Mouse (Mus musculus) megakaryocyte, embryonic 14.5 days (primary cell): ENCODE data around the gene Btbd16. TPM values are rescaled to one million over a fixed set of nuclear protein-coding genes. Genes with fewer than 3 reads are reported as not detected.
A peak's percentile ranks its signal among the peaks of the same experiment; 100 is the strongest.

Experiments
- H3K27me3 ChIP-seq: replicated peaks from 2 replicates; pipeline ENCODE3; 2012; ENCODE audit warnings: inconsistent platforms
- H3K36me3 ChIP-seq: replicated peaks from 2 replicates; pipeline ENCODE3; 2012; ENCODE audit warnings: low read length, inconsistent platforms, mixed read lengths
- H3K4me1 ChIP-seq: 2 replicates; pipeline ENCODE4 v1.6.1; 2012; ENCODE audit warnings: inconsistent platforms
- H3K4me3 ChIP-seq: replicated peaks from 2 replicates; pipeline ENCODE3; 2012; ENCODE audit warnings: moderate library complexity, mild to moderate bottlenecking, inconsistent platforms
- H3K9me3 ChIP-seq: 2 replicates; pipeline ENCODE4 v1.6.1; 2012; ENCODE audit warnings: inconsistent platforms
- FLI1 ChIP-seq: IDR thresholded peaks from 2 replicates; pipeline ENCODE4 v1.6.1; 2012; ENCODE audit warnings: low read length, inconsistent platforms, mixed read lengths
- GATA1 ChIP-seq: IDR thresholded peaks from 3 replicates; pipeline ENCODE4 v1.6.1; 2012; ENCODE audit warnings: mixed read lengths, low read length, inconsistent platforms, borderline replicate concordance
- polyA plus RNA-seq: library from polyadenylated mRNA; stranded (reverse); fragments of >175 nt; gene quantifications from 2 replicates; pipeline ENCODE4 v1.2.3, GENCODE M21; 2012; ENCODE audit warnings: low replicate concordance; ENCODE audit not compliant: insufficient read depth

The Btbd16 gene
- polyA plus RNA-seq, 1 experiment, result not detected

GRCm38 (mm10) chr7:130749165-130749564 is 24.7 kb upstream of the Btbd16 start:
- Histone ChIP-seq H3K4me3 (no peak overlapping the region), H3K27me3 (peaks cover 5% of the 10 kb centered on the region), H3K4me1 (no peaks in the 10 kb centered on the region), H3K36me3 (no peaks in the 10 kb centered on the region), H3K9me3 (no peaks in the 10 kb centered on the region)
- TF ChIP-seq FLI1, result no peak
- TF ChIP-seq GATA1, result no peak

GRCm38 (mm10) chr7:130750752-130751490 is 22.9 kb upstream of the Btbd16 start:
- Histone ChIP-seq H3K4me1 (peaks cover 1% of the 10 kb centered on the region; the same call in 1 of the 2 replicates), H3K36me3 (no peaks in the 10 kb centered on the region), H3K27me3 (no peaks in the 10 kb centered on the region), H3K4me3 (no peak overlapping the region), H3K9me3 (no peaks in the 10 kb centered on the region)
- TF ChIP-seq FLI1 (no peak), GATA1 (no peak)

GRCm38 (mm10) chr7:130751678-130752077 is 22.2 kb upstream of the Btbd16 start:
- Histone ChIP-seq H3K27me3 (no peaks in the 10 kb centered on the region), H3K4me1 (peaks cover 9% of the 10 kb centered on the region), H3K4me3 (no peak overlapping the region), H3K36me3 (no peaks in the 10 kb centered on the region), H3K9me3 (no peaks in the 10 kb centered on the region)
- TF ChIP-seq GATA1 (no peak), FLI1 (no peak)

GRCm38 (mm10) chr7:130754790-130755189 is 19.1 kb upstream of the Btbd16 start:
- Histone ChIP-seq H3K27me3 (no peaks in the 10 kb centered on the region), H3K9me3 (no peaks in the 10 kb centered on the region), H3K4me1 (peaks cover 23% of the 10 kb centered on the region), H3K4me3 (no peak overlapping the region), H3K36me3 (no peaks in the 10 kb centered on the region)
- no peak for TF ChIP-seq FLI1
- TF ChIP-seq GATA1, result no peak

- no peak overlapping the region for H3K4me3 ChIP-seq
- H3K4me1 ChIP-seq, result peaks cover 23% of the 10 kb centered on the region
- no peak for TF ChIP-seq GATA1
- TF ChIP-seq FLI1, result no peak
- no peaks in the 10 kb centered on the region for H3K27me3 ChIP-seq
- no peaks in the 10 kb centered on the region for H3K9me3 ChIP-seq
- H3K36me3 ChIP-seq, result no peaks in the 10 kb centered on the region
Measured at GRCm38 (mm10) chr7:130756343-130756835, 17.5 kb upstream of the Btbd16 start.

GRCm38 (mm10) chr7:130757326-130757865 is 16.5 kb upstream of the Btbd16 start:
- H3K9me3 ChIP-seq, result no peaks in the 10 kb centered on the region
- no peaks in the 10 kb centered on the region for H3K36me3 ChIP-seq
- TF ChIP-seq FLI1 (no peak), GATA1 (no peak)
- H3K4me3 ChIP-seq, result no peak overlapping the region
- H3K27me3 ChIP-seq, result no peaks in the 10 kb centered on the region
- peaks cover 26% of the 10 kb centered on the region for H3K4me1 ChIP-seq

- Histone ChIP-seq H3K36me3 (no peaks in the 10 kb centered on the region), H3K9me3 (no peaks in the 10 kb centered on the region), H3K27me3 (no peaks in the 10 kb centered on the region), H3K4me1 (peaks cover 14% of the 10 kb centered on the region), H3K4me3 (peak overlapping the region; percentile 11)
- no peak for TF ChIP-seq GATA1
- no peak for TF ChIP-seq FLI1
Measured at GRCm38 (mm10) chr7:130762071-130762897, 11.6 kb upstream of the Btbd16 start.

- Histone ChIP-seq H3K4me1 (peaks cover 6% of the 10 kb centered on the region; the same call in 1 of the 2 replicates), H3K9me3 (no peaks in the 10 kb centered on the region), H3K4me3 (no peak overlapping the region), H3K36me3 (no peaks in the 10 kb centered on the region), H3K27me3 (peaks cover 5% of the 10 kb centered on the region)
- no peak for TF ChIP-seq FLI1
- TF ChIP-seq GATA1, result no peak
Measured at GRCm38 (mm10) chr7:130764160-130764559, 9.7 kb upstream of the Btbd16 start.

GRCm38 (mm10) chr7:130766411-130767170 is 7.3 kb upstream of the Btbd16 start:
- TF ChIP-seq FLI1, result no peak
- no peak for TF ChIP-seq GATA1
- H3K27me3 ChIP-seq, result peaks cover 5% of the 10 kb centered on the region
- H3K9me3 ChIP-seq, result no peaks in the 10 kb centered on the region
- peaks cover 6% of the 10 kb centered on the region; the same call in 1 of the 2 replicates for H3K4me1 ChIP-seq
- no peaks in the 10 kb centered on the region for H3K36me3 ChIP-seq
- H3K4me3 ChIP-seq, result no peak overlapping the region

GRCm38 (mm10) chr7:130768151-130768550 is 5.7 kb upstream of the Btbd16 start:
- no peak for TF ChIP-seq FLI1
- no peak for TF ChIP-seq GATA1
- no peaks in the 10 kb centered on the region for H3K9me3 ChIP-seq
- peaks cover 10% of the 10 kb centered on the region for H3K27me3 ChIP-seq
- no peaks in the 10 kb centered on the region for H3K36me3 ChIP-seq
- no peaks in the 10 kb centered on the region for H3K4me1 ChIP-seq
- no peak overlapping the region for H3K4me3 ChIP-seq
